Comparison of ENCODE assay signal across 22 mouse cellular contexts in genomic region chr6:8495827-8496222, GRCm38 (mm10). TPM values are rescaled to one million over a fixed set of nuclear protein-coding genes. Genes with fewer than 3 reads are reported as not detected.
DNase-seq lines count a peak whose midpoint lies in the region; ATAC-seq and TF ChIP-seq lines count a peak whose summit lies in the region.
"Had no signal": no experiment of that assay in that cellular context is flagged by ENCODE, and none has a peak within 500 bp of the region (broad histone marks: within the 10 kb centered on the region; RNA-seq: fewer than 3 reads in every experiment).

No protein-coding gene starts in this region.

- no peak overlapping the region for H3K27ac ChIP-seq in heart, embryonic 16.5 days (ENCODE audit: low read length)
- no peak overlapping the region for H3K27ac ChIP-seq in heart, embryonic 11.5 days (ENCODE audit: low read depth, low read length)
- H3K27ac ChIP-seq in lung, embryonic 14.5 days (ENCODE audit: low read depth): no peak overlapping the region
- no peak overlapping the region for H3K27ac ChIP-seq in hindbrain, postnatal 0 days
- H3K27ac ChIP-seq: embryonic facial prominence, embryonic 15.5 days; hindbrain, embryonic 13.5 days; intestine, embryonic 15.5 days; left cerebral cortex, adult 2 months; limb, embryonic 10.5 days had no signal

- H3K4me2 ChIP-seq in heart, embryonic 16.5 days (ENCODE audit: low read depth, low read length): peak overlapping the region; percentile 37
- no peak overlapping the region for H3K4me2 ChIP-seq in heart, embryonic 11.5 days
- no peak overlapping the region for H3K4me2 ChIP-seq in lung, embryonic 14.5 days
- H3K4me2 ChIP-seq in hindbrain, postnatal 0 days (ENCODE audit: low read depth, low read length): no peak overlapping the region
- H3K4me2 ChIP-seq: embryonic facial prominence, embryonic 15.5 days; hindbrain, embryonic 13.5 days; intestine, embryonic 15.5 days; lung, embryonic 15.5 days had no signal

- DNase-seq in lung, embryonic 14.5 days: no peak
- no peak for DNase-seq in lung, postnatal 10 days
- no peak for DNase-seq in hindbrain, postnatal 0 days (ENCODE audit: low spot score)
- no peak for DNase-seq in frontal cortex, adult 2 months (ENCODE audit: extremely low spot score in 1 of 2, low spot score in 1 of 2)
- DNase-seq: adrenal gland, adult 8-10 months; cerebellum, adult 9-11 months; forebrain, postnatal 0 days; heart, adult 11 months; heart, postnatal 14 days; kidney, postnatal 25 days; right cerebral cortex, postnatal 25 days; thymus, postnatal 36 days had no signal

- H3K36me3 ChIP-seq in heart, embryonic 16.5 days (ENCODE audit: control insufficient read depth, insufficient read depth): no peaks in the 10 kb centered on the region
- no peaks in the 10 kb centered on the region for H3K36me3 ChIP-seq in heart, embryonic 11.5 days (ENCODE audit: control insufficient read depth, insufficient read depth, low read length)
- H3K36me3 ChIP-seq in lung, embryonic 14.5 days (ENCODE audit: insufficient read depth): no peaks in the 10 kb centered on the region
- no peaks in the 10 kb centered on the region for H3K36me3 ChIP-seq in hindbrain, postnatal 0 days (ENCODE audit: insufficient read depth, low read length)
- H3K36me3 ChIP-seq: embryonic facial prominence, embryonic 15.5 days; hindbrain, embryonic 13.5 days; intestine, embryonic 15.5 days; limb, embryonic 10.5 days; lung, embryonic 15.5 days had no signal

- no peak for TF ChIP-seq CTCF in lung, embryonic 14.5 days (IDR thresholded peaks at IDR 0.05; ENCODE audit: low read depth)
- no peak for TF ChIP-seq CTCF in hindbrain, postnatal 0 days (IDR thresholded peaks at IDR 0.05; ENCODE audit: low read depth)

- peaks cover 5% of the 10 kb centered on the region; the same call in 1 of the 2 replicates for H3K9me3 ChIP-seq in heart, embryonic 16.5 days (replicated peaks; ENCODE audit: control insufficient read depth, low read length)
- H3K9me3 ChIP-seq in heart, embryonic 11.5 days (replicated peaks; ENCODE audit: control insufficient read depth, low read length): peaks cover 4% of the 10 kb centered on the region; the same call in 1 of the 2 replicates
- no peaks in the 10 kb centered on the region; the same call in 1 of the 2 replicates for H3K9me3 ChIP-seq in lung, embryonic 14.5 days (ENCODE audit: low read depth, low read length)
- no peaks in the 10 kb centered on the region for H3K9me3 ChIP-seq in hindbrain, postnatal 0 days (ENCODE audit: low read length)
- H3K9me3 ChIP-seq: embryonic facial prominence, embryonic 15.5 days; hindbrain, embryonic 13.5 days; intestine, embryonic 15.5 days; limb, embryonic 10.5 days; lung, embryonic 15.5 days had no signal

- peaks cover 8% of the 10 kb centered on the region for H3K4me1 ChIP-seq in heart, embryonic 16.5 days (ENCODE audit: control insufficient read depth, insufficient read depth, low read length)
- H3K4me1 ChIP-seq in heart, embryonic 11.5 days (ENCODE audit: control insufficient read depth, insufficient read depth, low read length): no peaks in the 10 kb centered on the region
- no peaks in the 10 kb centered on the region for H3K4me1 ChIP-seq in lung, embryonic 14.5 days (ENCODE audit: insufficient read depth)
- H3K4me1 ChIP-seq in hindbrain, postnatal 0 days (ENCODE audit: insufficient read depth, low read length): no peaks in the 10 kb centered on the region
- H3K4me1 ChIP-seq: embryonic facial prominence, embryonic 15.5 days; hindbrain, embryonic 13.5 days; intestine, embryonic 15.5 days; limb, embryonic 10.5 days had no signal

- H3K4me3 ChIP-seq in heart, embryonic 16.5 days (ENCODE audit: low read length): no peak overlapping the region
- H3K4me3 ChIP-seq in heart, embryonic 11.5 days (ENCODE audit: low read depth, low read length): no peak overlapping the region
- no peak overlapping the region for H3K4me3 ChIP-seq in lung, embryonic 14.5 days (ENCODE audit: low read depth, low read length)
- no peak overlapping the region for H3K4me3 ChIP-seq in hindbrain, postnatal 0 days (ENCODE audit: low read length)
- H3K4me3 ChIP-seq: embryonic facial prominence, embryonic 15.5 days; hindbrain, embryonic 13.5 days; intestine, embryonic 15.5 days; left cerebral cortex, adult 2 months; limb, embryonic 10.5 days; lung, embryonic 15.5 days had no signal

- H3K9ac ChIP-seq in heart, embryonic 16.5 days (ENCODE audit: low read length): no peak overlapping the region
- H3K9ac ChIP-seq in heart, embryonic 11.5 days (ENCODE audit: low read depth, low read length): no peak overlapping the region
- H3K9ac ChIP-seq in lung, embryonic 14.5 days: no peak overlapping the region
- no peak overlapping the region for H3K9ac ChIP-seq in hindbrain, postnatal 0 days (replicated peaks; ENCODE audit: low read length)
- H3K9ac ChIP-seq: embryonic facial prominence, embryonic 15.5 days; forebrain, postnatal 0 days; hindbrain, embryonic 13.5 days; intestine, embryonic 15.5 days; lung, embryonic 15.5 days had no signal

- H3K27me3 ChIP-seq in heart, embryonic 16.5 days (ENCODE audit: control insufficient read depth, insufficient read depth, low read length): no peaks in the 10 kb centered on the region
- H3K27me3 ChIP-seq in heart, embryonic 11.5 days (ENCODE audit: control insufficient read depth, insufficient read depth, low read length): no peaks in the 10 kb centered on the region
- no peaks in the 10 kb centered on the region for H3K27me3 ChIP-seq in lung, embryonic 14.5 days (ENCODE audit: insufficient read depth, low read length)
- no peaks in the 10 kb centered on the region for H3K27me3 ChIP-seq in hindbrain, postnatal 0 days (ENCODE audit: insufficient read depth, low read length)
- H3K27me3 ChIP-seq: embryonic facial prominence, embryonic 15.5 days; hindbrain, embryonic 13.5 days; intestine, embryonic 15.5 days; lung, embryonic 15.5 days had no signal

- no peak for ATAC-seq in heart, embryonic 16.5 days (replicated peaks; ENCODE audit: extremely low read depth, insufficient read depth, low FRiP score)
- ATAC-seq in heart, embryonic 11.5 days (replicated peaks; ENCODE audit: insufficient number of reproducible peaks, low FRiP score, low TSS enrichment): no peak
- ATAC-seq in lung, embryonic 14.5 days (ENCODE audit: insufficient read depth): peak; percentile 74; the same call in 1 of the 2 replicates
- ATAC-seq in CD4-positive, CD25-positive, alpha-beta regulatory T cell, adult 4 months: peak; percentile 11
- ATAC-seq in megakaryocyte, adult 5-6 weeks (ENCODE audit: poor library complexity, severe bottlenecking): peak; percentile 29; the same call in 1 of the 2 replicates
- ATAC-seq in hindbrain, postnatal 0 days: no peak
- ATAC-seq: forebrain, postnatal 0 days; intestine, embryonic 15.5 days had no signal

- WGBS in heart, embryonic 16.5 days: 58% methylated on average over 4 of the region's 4 CpGs
- 72% methylated on average over 4 of the region's 4 CpGs for WGBS in heart, embryonic 11.5 days (ENCODE audit: insufficient replicate concordance)
- 63% methylated on average over 4 of the region's 4 CpGs for WGBS in lung, embryonic 14.5 days
- WGBS in hindbrain, postnatal 0 days: 84% methylated on average over 4 of the region's 4 CpGs

RNA-seq across cellular contexts. Expression of gene Glcci1, which starts 13.6 kb away (rescaled TPM):
- polyA plus RNA-seq in heart, embryonic 16.5 days (2015; fragmentation: Nextera tagmentation; extraction: Ambion mirVana): 2.5 and 4.0 TPM in 2 replicates
- 6.7 and 7.4 TPM in 2 replicates for polyA plus RNA-seq in heart, embryonic 11.5 days (2014; fragmentation: Nextera tagmentation; extraction: Ambion mirVana)
- polyA plus RNA-seq in lung, embryonic 14.5 days (2014; fragmentation: Nextera tagmentation; extraction: Ambion mirVana): 19.2 and 19.4 TPM in 2 replicates
- polyA plus RNA-seq in CD4-positive, CD25-positive, alpha-beta regulatory T cell, adult 4 months (2017; shearing (Covaris generic)): 10 to 100 TPM; 28.3 to 40.6 TPM
- total RNA-seq in megakaryocyte, adult 5-6 weeks (2015): 10.2 and 14.2 TPM in 2 replicates
- 3.1 and 4.1 TPM in 2 replicates for total RNA-seq in megakaryocyte, adult 5-6 weeks (2017)
- total RNA-seq in hindbrain, postnatal 0 days (2014; rRNA removed): 23.1 and 32.2 TPM in 2 replicates
- polyA plus RNA-seq in hindbrain, postnatal 0 days (2015; fragmentation: Nextera tagmentation; extraction: Ambion mirVana): 5.8 and 6.9 TPM in 2 replicates
- 12.4 and 13.4 TPM in 2 replicates for polyA plus RNA-seq in frontal cortex, adult 2 months (2012; rRNA removed)

Comparison
In these comparisons a context has a peak if more than half of its experiments do, and no peak if none do; other contexts are left out.
1. ATAC-seq: peak in lung, embryonic 14.5 days (single experiment), CD4-positive, CD25-positive, alpha-beta regulatory T cell, adult 4 months (single experiment) and megakaryocyte, adult 5-6 weeks (single experiment); none in heart, embryonic 16.5 days (single experiment), heart, embryonic 11.5 days (single experiment) and hindbrain, postnatal 0 days (single experiment).